Mouse (Mus musculus) liver, embryonic 14.5 days (tissue): ENCODE data around the gene Numa1. TPM values are rescaled to one million over a fixed set of nuclear protein-coding genes. Genes with fewer than 3 reads are reported as not detected.
A peak's percentile ranks its signal among the peaks of the same experiment; 100 is the strongest.

Source experiments
- ATAC-seq: fragments of 200-750 bp; cut with Nextera tagmentation; 2 replicates; pipeline ENCODE4 v1.8.0; 2017; ENCODE audit warnings: moderate number of reproducible peaks, mild to moderate bottlenecking, moderate library complexity; ENCODE audit not compliant: insufficient read depth
- DNase-seq, 3 experiments: peaks; one replicate each; pipeline ENCODE4 v3.0.0-alpha.2; 2012 to 2013; ENCODE audit warnings: low read depth in 3 of 3, low spot score in 3 of 3
- H3K27ac ChIP-seq: fragments of 300-500 bp; sonication (generic); 2 replicates; pipeline ENCODE4 v1.5.1; 2014; ENCODE audit warnings: moderate library complexity, mild to moderate bottlenecking, control low read depth, inconsistent platforms
- H3K27me3 ChIP-seq: fragments of 300-500 bp; sonication (generic); 2 replicates; pipeline ENCODE4 v1.6.1; 2014; ENCODE audit warnings: mild to moderate bottlenecking, low read length, moderate library complexity; ENCODE audit not compliant: control insufficient read depth, insufficient read depth
- H3K36me3 ChIP-seq: fragments of 300-500 bp; sonication (generic); replicated peaks from 2 replicates; pipeline ENCODE4 v1.6.1; 2014; ENCODE audit warnings: low read depth; ENCODE audit not compliant: control insufficient read depth, insufficient read depth
- H3K4me1 ChIP-seq, 2 experiments: fragments of 200-500 bp in 1 of 2; fragments of 300-500 bp in 1 of 2; sonication (generic) in 1 of 2; replicated peaks; 2 replicates each; pipeline ENCODE4 v1.6.1; 2012 to 2014; ENCODE audit warnings: antibody characterized with exemption in 1 of 2, inconsistent platforms in 1 of 2, low read length in 1 of 2; ENCODE audit not compliant: control insufficient read depth in 2 of 2, insufficient read depth in 2 of 2
- H3K4me2 ChIP-seq: fragments of 300-500 bp; sonication (generic); 2 replicates; pipeline ENCODE4 v1.6.1; 2014; ENCODE audit warnings: low read depth, mild to moderate bottlenecking, control low read depth, moderate library complexity
- H3K4me3 ChIP-seq, 2 experiments: fragments of 200-500 bp in 1 of 2; fragments of 300-500 bp in 1 of 2; sonication (generic) in 1 of 2; 2 replicates each; pipeline ENCODE4 v1.5.1; 2012 to 2014; ENCODE audit warnings: low read depth in 2 of 2, low read length in 2 of 2, mild to moderate bottlenecking in 2 of 2, control low read depth in 1 of 2, inconsistent platforms in 1 of 2, moderate library complexity in 1 of 2; ENCODE audit not compliant: insufficient read depth in 1 of 2
- H3K9ac ChIP-seq: fragments of 300-500 bp; sonication (generic); replicated peaks from 2 replicates; pipeline ENCODE4 v1.6.1; 2014; ENCODE audit warnings: mild to moderate bottlenecking, control low read depth, moderate library complexity
- H3K9me3 ChIP-seq: fragments of 300-500 bp; sonication (generic); 2 replicates; pipeline ENCODE4 v1.6.1; 2016; ENCODE audit warnings: low read length, mixed read lengths; ENCODE audit not compliant: control insufficient read depth
- CTCF ChIP-seq: IDR thresholded peaks from 2 replicates; pipeline ENCODE4 v1.5.1; 2016; ENCODE audit warnings: antibody characterized with exemption, low read depth, control low read depth
- EP300 ChIP-seq: IDR thresholded peaks from 2 replicates; pipeline ENCODE4 v1.6.1; 2016; ENCODE audit warnings: antibody characterized with exemption, low read depth
- WGBS: fragments of 180-500 bp; shearing (Covaris S2); extraction: QIAGEN DNeasy Blood & Tissue Kit; methylation state at CpG from one replicate; pipeline ENCODE4 v1.1.7; 2014; ENCODE audit not compliant: insufficient replicate concordance; 5-methylcytosine and 5-hydroxymethylcytosine counted together
- polyA plus RNA-seq, 2 experiments: library from polyadenylated mRNA; depleted of rRNA in 1 of 2; stranded (reverse) in 1 of 2; unstranded in 1 of 2; fragments of >200 nt; fragmentation: Nextera tagmentation in 1 of 2; extraction: Ambion mirVana in 1 of 2; gene quantifications; 2 replicates each; pipeline versions ENCODE4 v1.2.1 to v1.2.3; 2012 to 2014

Gene Numa1
- polyA plus RNA-seq, 2 experiments: 27.4 to 36.2 TPM

GRCm38 (mm10) chr7:102013416-102013815 is 79.5 kb downstream of the Numa1 start:
- no peak for ATAC-seq
- Histone ChIP-seq H3K9ac (no peak overlapping the region), H3K36me3 (peaks cover 88% of the 10 kb centered on the region)

GRCm38 (mm10) chr7:102014995-102015394 is 81.1 kb downstream of the Numa1 start:
- ATAC-seq: no peak
- TF ChIP-seq EP300: no peak
- TF ChIP-seq CTCF: no peak
- no peak overlapping the region for H3K4me3 ChIP-seq
- DNase-seq: no peak
- H3K27me3 ChIP-seq: no peaks in the 10 kb centered on the region
- no peaks in the 10 kb centered on the region for H3K9me3 ChIP-seq
- H3K9ac ChIP-seq: no peak overlapping the region
- H3K4me1 ChIP-seq: no peaks in the 10 kb centered on the region
- no peak overlapping the region for H3K27ac ChIP-seq
- WGBS: 91% methylated on average over 2 of the region's 2 CpGs
- H3K36me3 ChIP-seq: peaks cover 75% of the 10 kb centered on the region
- H3K4me2 ChIP-seq: no peak overlapping the region

More at GRCm38 (mm10) chr7:102013416-102013815, 79.5 kb downstream of the Numa1 start:
- no peak overlapping the region for H3K27ac ChIP-seq
- H3K4me2 ChIP-seq: no peak overlapping the region
- DNase-seq: no peak
- 87% methylated on average over 8 of the region's 8 CpGs for WGBS
- H3K4me3 ChIP-seq: no peak overlapping the region
- no peaks in the 10 kb centered on the region for H3K9me3 ChIP-seq
- H3K4me1 ChIP-seq: 0 out of 4 replicates have a peak, but pooled peaks cover 0 to 3% of the 10 kb centered on the region in 2 experiments
- TF ChIP-seq CTCF (no peak), EP300 (no peak)
- no peaks in the 10 kb centered on the region for H3K27me3 ChIP-seq

GRCm38 (mm10) chr7:102016936-102017335 is 83.0 kb downstream of the Numa1 start:
- 71% methylated on average over 4 of the region's 4 CpGs for WGBS
- Histone ChIP-seq H3K27ac (no peak overlapping the region), H3K9ac (no peak overlapping the region), H3K4me3 (no peak overlapping the region), H3K27me3 (no peaks in the 10 kb centered on the region), H3K36me3 (peaks cover 63% of the 10 kb centered on the region), H3K4me2 (peak overlapping the region; percentile 32; the same call in 1 of the 2 replicates), H3K9me3 (no peaks in the 10 kb centered on the region), H3K4me1 (no peaks in the 10 kb centered on the region)
- ATAC-seq (no peak), DNase-seq (no peak)
- no peak for TF ChIP-seq CTCF

GRCm38 (mm10) chr7:102017452-102017851 is 83.5 kb downstream of the Numa1 start:
- Histone ChIP-seq H3K27ac (no peak overlapping the region), H3K4me3 (no peak overlapping the region), H3K4me2 (peak overlapping the region; percentile 32), H3K9ac (no peak overlapping the region), H3K27me3 (no peaks in the 10 kb centered on the region), H3K9me3 (no peaks in the 10 kb centered on the region), H3K36me3 (peaks cover 59% of the 10 kb centered on the region), H3K4me1 (no peaks in the 10 kb centered on the region)
- 69% methylated on average over 5 of the region's 5 CpGs for WGBS
- no peak for ATAC-seq
- no peak for TF ChIP-seq CTCF
- TF ChIP-seq EP300: no peak
- no peak for DNase-seq

GRCm38 (mm10) chr7:102018034-102018433 is 84.1 kb downstream of the Numa1 start:
- no peaks in the 10 kb centered on the region for H3K9me3 ChIP-seq
- no peaks in the 10 kb centered on the region for H3K4me1 ChIP-seq
- no peak overlapping the region for H3K4me3 ChIP-seq
- H3K36me3 ChIP-seq: peaks cover 59% of the 10 kb centered on the region
- no peak overlapping the region for H3K9ac ChIP-seq
- TF ChIP-seq EP300 (no peak), CTCF (no peak)
- H3K27me3 ChIP-seq: no peaks in the 10 kb centered on the region
- no peak for DNase-seq
- ATAC-seq: no peak
- H3K27ac ChIP-seq: no peak overlapping the region
- WGBS: 72% methylated on average over 7 of the region's 7 CpGs
- H3K4me2 ChIP-seq: no peak overlapping the region
